ENCODE assay signal across 10 mouse cellular contexts in genomic region chr2:105188182-105188581, GRCm38 (mm10). TPM values are rescaled to one million over a fixed set of nuclear protein-coding genes. Genes with fewer than 3 reads are reported as not detected.
A peak's percentile ranks its signal among the peaks of the same experiment; 100 is the strongest.
DNase-seq lines count a peak whose midpoint lies in the region; ATAC-seq and TF ChIP-seq lines count a peak whose summit lies in the region.
"Had no signal": no experiment of that assay in that cellular context is flagged by ENCODE, and none has a peak within 500 bp of the region (broad histone marks: within the 10 kb centered on the region; RNA-seq: fewer than 3 reads in every experiment).

No protein-coding gene starts in this region.

- H3K4me2 ChIP-seq in intestine, postnatal 0 days (replicated peaks; ENCODE audit: low read depth) = no peak overlapping the region
- H3K4me2 ChIP-seq in intestine, embryonic 16.5 days (ENCODE audit: low read depth, low read length) = no peak overlapping the region
- H3K4me2 ChIP-seq: limb, embryonic 12.5 days; neural tube, embryonic 13.5 days had no signal

- peak; percentile 80 for TF ChIP-seq CTCF in intestine, postnatal 0 days (IDR thresholded peaks at IDR 0.05; ENCODE audit: low read depth)

- no peak overlapping the region for H3K9ac ChIP-seq in intestine, postnatal 0 days (ENCODE audit: low read depth, low read length)
- no peak overlapping the region for H3K9ac ChIP-seq in intestine, embryonic 16.5 days (ENCODE audit: low read depth, low read length)
- H3K9ac ChIP-seq: limb, embryonic 12.5 days; neural tube, embryonic 13.5 days had no signal

- DNase-seq in 3T3-L1 (ENCODE audit: low read depth, low spot score) (peak; percentile 70), ES-CJ7 (ENCODE audit: low read depth, low spot score) (peak; percentile 64)
- peak; percentile 22 for DNase-seq in embryonic facial prominence, embryonic 10.5 days (ENCODE audit: low spot score)
- no peak for DNase-seq in right cerebral cortex, postnatal 14 days
- DNase-seq in layer of hippocampus, postnatal 25 days (ENCODE audit: extremely low spot score in 1 of 2, low spot score in 1 of 2) = no peak
- DNase-seq in ovary, postnatal 10 days (ENCODE audit: low spot score) = no peak

- H3K27me3 ChIP-seq in intestine, postnatal 0 days (replicated peaks; ENCODE audit: control insufficient read depth, insufficient read depth, low read length) = no peaks in the 10 kb centered on the region
- H3K27me3 ChIP-seq in intestine, embryonic 16.5 days (replicated peaks; ENCODE audit: control insufficient read depth, insufficient read depth, low read length) = no peaks in the 10 kb centered on the region
- H3K27me3 ChIP-seq in embryonic facial prominence, embryonic 10.5 days (replicated peaks; ENCODE audit: low read depth, poor library complexity, severe bottlenecking) = no peaks in the 10 kb centered on the region
- H3K27me3 ChIP-seq: limb, embryonic 12.5 days; neural tube, embryonic 13.5 days had no signal

- 74% methylated on average over 10 of the region's 10 CpGs for WGBS in intestine, postnatal 0 days
- 81% methylated on average over 10 of the region's 10 CpGs for WGBS in intestine, embryonic 16.5 days
- WGBS in embryonic facial prominence, embryonic 10.5 days = 78% methylated on average over 10 of the region's 10 CpGs

- H3K27ac ChIP-seq in intestine, postnatal 0 days (ENCODE audit: low read depth, low read length) = no peak overlapping the region
- H3K27ac ChIP-seq in intestine, embryonic 16.5 days (ENCODE audit: low read length) = no peak overlapping the region
- no peak overlapping the region for H3K27ac ChIP-seq in embryonic facial prominence, embryonic 10.5 days (replicated peaks)
- H3K27ac ChIP-seq: limb, embryonic 12.5 days; neural tube, embryonic 13.5 days had no signal

- no peaks in the 10 kb centered on the region for H3K36me3 ChIP-seq in intestine, postnatal 0 days (ENCODE audit: control insufficient read depth, insufficient read depth)
- no peaks in the 10 kb centered on the region for H3K36me3 ChIP-seq in intestine, embryonic 16.5 days (ENCODE audit: control insufficient read depth, insufficient read depth, low read length)
- no peaks in the 10 kb centered on the region for H3K36me3 ChIP-seq in embryonic facial prominence, embryonic 10.5 days (replicated peaks)
- H3K36me3 ChIP-seq: limb, embryonic 12.5 days; neural tube, embryonic 13.5 days had no signal

- H3K9me3 ChIP-seq in intestine, postnatal 0 days (ENCODE audit: control insufficient read depth) = no peaks in the 10 kb centered on the region
- H3K9me3 ChIP-seq in intestine, embryonic 16.5 days (ENCODE audit: control insufficient read depth, low read length) = no peaks in the 10 kb centered on the region
- no peaks in the 10 kb centered on the region for H3K9me3 ChIP-seq in embryonic facial prominence, embryonic 10.5 days
- H3K9me3 ChIP-seq: limb, embryonic 12.5 days; neural tube, embryonic 13.5 days had no signal

- ATAC-seq in intestine, postnatal 0 days = no peak
- ATAC-seq in intestine, embryonic 16.5 days = no peak

- H3K4me3 ChIP-seq in intestine, postnatal 0 days (ENCODE audit: low read depth, low read length) = no peak overlapping the region
- H3K4me3 ChIP-seq in intestine, embryonic 16.5 days (ENCODE audit: low read length) = no peak overlapping the region
- no peak overlapping the region for H3K4me3 ChIP-seq in embryonic facial prominence, embryonic 10.5 days
- H3K4me3 ChIP-seq: limb, embryonic 12.5 days; neural tube, embryonic 13.5 days had no signal

- H3K4me1 ChIP-seq in intestine, postnatal 0 days (replicated peaks; ENCODE audit: control insufficient read depth, insufficient read depth, low read length) = no peaks in the 10 kb centered on the region
- no peaks in the 10 kb centered on the region for H3K4me1 ChIP-seq in intestine, embryonic 16.5 days (ENCODE audit: control insufficient read depth, insufficient read depth, low read length)
- H3K4me1 ChIP-seq in embryonic facial prominence, embryonic 10.5 days = 0 out of 2 replicates have a peak, but pooled peaks cover 10% of the 10 kb centered on the region
- H3K4me1 ChIP-seq: limb, embryonic 12.5 days; neural tube, embryonic 13.5 days had no signal

RNA-seq across cellular contexts. Expression of gene Them7, which starts 35.9 kb away (rescaled TPM):
- 0.26 and 0.55 TPM in 2 replicates for polyA plus RNA-seq in intestine, postnatal 0 days (2015; fragmentation: Nextera tagmentation; extraction: Ambion mirVana)
- 1.4 and 1.8 TPM in 2 replicates for polyA plus RNA-seq in intestine, embryonic 16.5 days (2015; fragmentation: Nextera tagmentation; extraction: Ambion mirVana)
- polyA plus RNA-seq in embryonic facial prominence, embryonic 10.5 days (2016; fragmentation: Nextera tagmentation; extraction: Ambion mirVana) = 0.37 and 0.57 TPM in 2 replicates
- not detected for total RNA-seq in layer of hippocampus, postnatal 25 days (2021)
- polyA plus RNA-seq: neural tube, embryonic 13.5 days had no signal

Comparison
In these comparisons a context has a peak if more than half of its experiments do, and no peak if none do; other contexts are left out.
1. DNase-seq: peak in 3T3-L1 (single experiment), ES-CJ7 (single experiment) and embryonic facial prominence, embryonic 10.5 days (single experiment); none in right cerebral cortex, postnatal 14 days (single experiment), layer of hippocampus, postnatal 25 days (0 of 2) and ovary, postnatal 10 days (single experiment).